Mouse (Mus musculus): ENCODE results near the gene Casp7. TPM values are rescaled to one million over a fixed set of nuclear protein-coding genes. Genes with fewer than 3 reads are reported as not detected.

Gene Casp7
- polyA plus RNA-seq, 1 experiment from 2014 or later: 28.7 TPM

- peaks cover 4% of the 10 kb centered on the region; the same call in 1 of the 2 replicates for H3K4me1 ChIP-seq
- H3K36me3 ChIP-seq: peaks cover 6% of the 10 kb centered on the region; the same call in 1 of the 2 replicates
- H3K27ac ChIP-seq: no peak overlapping the region
- no peak overlapping the region for H3K9ac ChIP-seq
- no peak overlapping the region for H3K4me2 ChIP-seq
- no peaks in the 10 kb centered on the region for H3K9me3 ChIP-seq
- no peak overlapping the region for H3K4me3 ChIP-seq (replicated peaks)
- WGBS: 87% methylated on average over 7 of the region's 7 CpGs
- no peak for ATAC-seq (ENCODE audit: insufficient read depth, low FRiP score, low read depth)
- no peaks in the 10 kb centered on the region for H3K27me3 ChIP-seq (replicated peaks)
Measured at GRCm38 (mm10) chr19:56433581-56433980, 36.7 kb downstream of the Casp7 start.

- Histone ChIP-seq H3K9me3 (no peaks in the 10 kb centered on the region), H3K36me3 (peaks cover 6% of the 10 kb centered on the region; the same call in 1 of the 2 replicates), H3K4me1 (peaks cover 4% of the 10 kb centered on the region; the same call in 1 of the 2 replicates), H3K27me3 (replicated peaks) (no peaks in the 10 kb centered on the region), H3K4me3 (replicated peaks) (no peak overlapping the region), H3K4me2 (no peak overlapping the region), H3K27ac (no peak overlapping the region), H3K9ac (no peak overlapping the region)
- no peak for ATAC-seq (ENCODE audit: insufficient read depth, low FRiP score, low read depth)
- WGBS: 85% methylated on average over 13 of the region's 13 CpGs
Measured at GRCm38 (mm10) chr19:56436380-56436779, 39.5 kb downstream of the Casp7 start.

GRCm38 (mm10) chr19:56438357-56439071 is 41.6 kb downstream of the Casp7 start:
- H3K27me3 ChIP-seq (replicated peaks): no peaks in the 10 kb centered on the region
- WGBS: 41% methylated on average over 7 of the region's 7 CpGs
- peaks cover 4% of the 10 kb centered on the region; the same call in 1 of the 2 replicates for H3K4me1 ChIP-seq
- H3K4me2 ChIP-seq: no peak overlapping the region
- peaks cover 6% of the 10 kb centered on the region; the same call in 1 of the 2 replicates for H3K36me3 ChIP-seq
- no peak overlapping the region for H3K4me3 ChIP-seq (replicated peaks)
- H3K9ac ChIP-seq: no peak overlapping the region
- ATAC-seq (ENCODE audit: insufficient read depth, low FRiP score, low read depth): no peak
- H3K27ac ChIP-seq: peak overlapping the region; percentile 69
- H3K9me3 ChIP-seq: no peaks in the 10 kb centered on the region

- H3K27me3 ChIP-seq (replicated peaks): no peaks in the 10 kb centered on the region
- no peak overlapping the region for H3K27ac ChIP-seq
- H3K9me3 ChIP-seq: no peaks in the 10 kb centered on the region
- no peak overlapping the region for H3K4me2 ChIP-seq
- peak; percentile 81 for ATAC-seq (ENCODE audit: insufficient read depth, low FRiP score, low read depth)
- H3K9ac ChIP-seq: no peak overlapping the region
- H3K4me3 ChIP-seq (replicated peaks): no peak overlapping the region
- WGBS: 57% methylated on average over 6 of the region's 6 CpGs
- peaks cover 6% of the 10 kb centered on the region; the same call in 1 of the 2 replicates for H3K36me3 ChIP-seq
- H3K4me1 ChIP-seq: peaks cover 8% of the 10 kb centered on the region
Measured at GRCm38 (mm10) chr19:56439072-56439434, 42.1 kb downstream of the Casp7 start.

GRCm38 (mm10) chr19:56443445-56443844 is 46.5 kb downstream of the Casp7 start:
- no peaks in the 10 kb centered on the region for H3K27me3 ChIP-seq (replicated peaks)
- ATAC-seq (ENCODE audit: insufficient read depth, low FRiP score, low read depth): no peak
- peak overlapping the region; percentile 36; the same call in 1 of the 2 replicates for H3K27ac ChIP-seq
- no peak overlapping the region for H3K4me2 ChIP-seq
- no peak overlapping the region for H3K4me3 ChIP-seq (replicated peaks)
- H3K36me3 ChIP-seq: no peaks in the 10 kb centered on the region
- H3K4me1 ChIP-seq: peaks cover 15% of the 10 kb centered on the region
- 61% methylated on average over 14 of the region's 14 CpGs for WGBS
- no peak overlapping the region for H3K9ac ChIP-seq
- no peaks in the 10 kb centered on the region for H3K9me3 ChIP-seq

- H3K9me3 ChIP-seq: no peaks in the 10 kb centered on the region
- no peak for ATAC-seq (ENCODE audit: insufficient read depth, low FRiP score, low read depth)
- peaks cover 12% of the 10 kb centered on the region for H3K4me1 ChIP-seq
- H3K9ac ChIP-seq: no peak overlapping the region
- H3K36me3 ChIP-seq: no peaks in the 10 kb centered on the region
- H3K27ac ChIP-seq: no peak overlapping the region
- H3K4me2 ChIP-seq: no peak overlapping the region
- no peak overlapping the region for H3K4me3 ChIP-seq (replicated peaks)
- no peaks in the 10 kb centered on the region for H3K27me3 ChIP-seq (replicated peaks)
- 91% methylated on average over 4 of the region's 4 CpGs for WGBS
Measured at GRCm38 (mm10) chr19:56448784-56449183, 51.9 kb downstream of the Casp7 start.

GRCm38 (mm10) chr19:56449537-56449936 is 52.6 kb downstream of the Casp7 start:
- no peak for ATAC-seq (ENCODE audit: insufficient read depth, low FRiP score, low read depth)
- H3K36me3 ChIP-seq: no peaks in the 10 kb centered on the region
- H3K4me2 ChIP-seq: no peak overlapping the region
- no peaks in the 10 kb centered on the region for H3K9me3 ChIP-seq
- H3K9ac ChIP-seq: no peak overlapping the region
- H3K4me1 ChIP-seq: peaks cover 5% of the 10 kb centered on the region; the same call in 1 of the 2 replicates
- no peaks in the 10 kb centered on the region for H3K27me3 ChIP-seq (replicated peaks)
- H3K4me3 ChIP-seq (replicated peaks): no peak overlapping the region
- H3K27ac ChIP-seq: no peak overlapping the region
- 87% methylated on average over 8 of the region's 8 CpGs for WGBS

GRCm38 (mm10) chr19:56450892-56451291 is 54.0 kb downstream of the Casp7 start:
- H3K27me3 ChIP-seq (replicated peaks): no peaks in the 10 kb centered on the region
- no peak overlapping the region for H3K27ac ChIP-seq
- no peak overlapping the region for H3K9ac ChIP-seq
- H3K36me3 ChIP-seq: no peaks in the 10 kb centered on the region
- WGBS: 72% methylated on average over 5 of the region's 5 CpGs
- no peaks in the 10 kb centered on the region for H3K9me3 ChIP-seq
- no peaks in the 10 kb centered on the region for H3K4me1 ChIP-seq
- no peak overlapping the region for H3K4me2 ChIP-seq
- H3K4me3 ChIP-seq (replicated peaks): no peak overlapping the region
- no peak for ATAC-seq (ENCODE audit: insufficient read depth, low FRiP score, low read depth)

GRCm38 (mm10) chr19:56451867-56452266 is 54.9 kb downstream of the Casp7 start:
- no peak overlapping the region for H3K4me2 ChIP-seq
- WGBS: 64% methylated on average over 4 of the region's 4 CpGs
- no peaks in the 10 kb centered on the region for H3K9me3 ChIP-seq
- no peak for ATAC-seq (ENCODE audit: insufficient read depth, low FRiP score, low read depth)
- H3K4me1 ChIP-seq: no peaks in the 10 kb centered on the region
- H3K9ac ChIP-seq: no peak overlapping the region
- no peaks in the 10 kb centered on the region for H3K36me3 ChIP-seq
- no peaks in the 10 kb centered on the region for H3K27me3 ChIP-seq (replicated peaks)
- H3K4me3 ChIP-seq (replicated peaks): no peak overlapping the region
- no peak overlapping the region for H3K27ac ChIP-seq

GRCm38 (mm10) chr19:56452421-56452820 is 55.5 kb downstream of the Casp7 start:
- WGBS: 71% methylated on average over 2 of the region's 2 CpGs
- Histone ChIP-seq H3K4me2 (no peak overlapping the region), H3K27ac (no peak overlapping the region), H3K4me1 (no peaks in the 10 kb centered on the region), H3K9me3 (no peaks in the 10 kb centered on the region), H3K4me3 (replicated peaks) (no peak overlapping the region), H3K36me3 (no peaks in the 10 kb centered on the region), H3K9ac (no peak overlapping the region), H3K27me3 (replicated peaks) (no peaks in the 10 kb centered on the region)
- ATAC-seq (ENCODE audit: insufficient read depth, low FRiP score, low read depth): no peak

GRCm38 (mm10) chr19:56454862-56455261 is 57.9 kb downstream of the Casp7 start:
- no peak overlapping the region for H3K4me2 ChIP-seq
- no peaks in the 10 kb centered on the region for H3K36me3 ChIP-seq
- H3K9me3 ChIP-seq: no peaks in the 10 kb centered on the region
- no peak overlapping the region for H3K4me3 ChIP-seq (replicated peaks)
- no peak overlapping the region for H3K9ac ChIP-seq
- no peak for ATAC-seq (ENCODE audit: insufficient read depth, low FRiP score, low read depth)
- no peaks in the 10 kb centered on the region for H3K4me1 ChIP-seq
- WGBS: 77% methylated on average over 4 of the region's 4 CpGs
- no peaks in the 10 kb centered on the region for H3K27me3 ChIP-seq (replicated peaks)
- no peak overlapping the region for H3K27ac ChIP-seq

- no peak overlapping the region for H3K4me3 ChIP-seq (replicated peaks)
- H3K4me1 ChIP-seq: no peaks in the 10 kb centered on the region
- no peak overlapping the region for H3K27ac ChIP-seq
- H3K27me3 ChIP-seq (replicated peaks): no peaks in the 10 kb centered on the region
- no peaks in the 10 kb centered on the region for H3K9me3 ChIP-seq
- 57% methylated on average over 2 of the region's 2 CpGs for WGBS
- ATAC-seq (ENCODE audit: insufficient read depth, low FRiP score, low read depth): no peak
- no peak overlapping the region for H3K9ac ChIP-seq
- H3K4me2 ChIP-seq: no peak overlapping the region
- H3K36me3 ChIP-seq: no peaks in the 10 kb centered on the region
Measured at GRCm38 (mm10) chr19:56455369-56455768, 58.4 kb downstream of the Casp7 start.
